Mouse (Mus musculus) limb, embryonic 11.5 days (tissue): ENCODE measurements around the gene Gucy2g. TPM values are rescaled to one million over a fixed set of nuclear protein-coding genes. Genes with fewer than 3 reads are reported as not detected.

Source experiments
- ATAC-seq: fragments of 200-750 bp; cut with Nextera tagmentation; 2 replicates; pipeline ENCODE4 v1.8.0; 2017; ENCODE audit warnings: low read depth; ENCODE audit not compliant: insufficient number of reproducible peaks, low FRiP score, low TSS enrichment
- DNase-seq: peaks from one replicate; pipeline ENCODE4 v3.0.0-alpha.2; 2015; ENCODE audit warnings: low spot score
- H3K27ac ChIP-seq: fragments of 300-500 bp; sonication (generic); replicated peaks from 2 replicates; pipeline ENCODE4 v1.5.1; 2014; ENCODE audit warnings: low read depth, mild to moderate bottlenecking, low read length
- H3K27me3 ChIP-seq: fragments of 300-500 bp; sonication (generic); 2 replicates; pipeline ENCODE4 v1.6.1; 2014; ENCODE audit warnings: mild to moderate bottlenecking, low read length, mixed read lengths; ENCODE audit not compliant: control insufficient read depth, insufficient read depth
- H3K36me3 ChIP-seq: fragments of 300-500 bp; sonication (generic); 2 replicates; pipeline ENCODE4 v1.6.1; 2014; ENCODE audit warnings: mild to moderate bottlenecking, low read length, moderate library complexity, mixed read lengths; ENCODE audit not compliant: control insufficient read depth, insufficient read depth
- H3K4me1 ChIP-seq: fragments of 300-500 bp; sonication (generic); 2 replicates; pipeline ENCODE4 v1.6.1; 2014; ENCODE audit warnings: low read length, mixed read lengths; ENCODE audit not compliant: control insufficient read depth, insufficient read depth
- H3K4me2 ChIP-seq: fragments of 300-500 bp; sonication (generic); 2 replicates; pipeline ENCODE4 v1.6.1; 2014; ENCODE audit warnings: low read depth, mild to moderate bottlenecking, moderate library complexity; ENCODE audit not compliant: severe bottlenecking
- H3K4me3 ChIP-seq: fragments of 300-500 bp; sonication (generic); 2 replicates; pipeline ENCODE4 v1.5.1; 2014; ENCODE audit warnings: low read depth, low read length
- H3K9ac ChIP-seq: fragments of 300-500 bp; sonication (generic); 2 replicates; pipeline ENCODE4 v1.6.1; 2014; ENCODE audit warnings: mild to moderate bottlenecking, low read length
- H3K9me3 ChIP-seq: fragments of 300-500 bp; sonication (generic); 2 replicates; pipeline ENCODE4 v1.6.1; 2016; ENCODE audit warnings: low read length; ENCODE audit not compliant: control insufficient read depth
- WGBS: fragments of 180-500 bp; shearing (Covaris S2); extraction: QIAGEN DNeasy Blood & Tissue Kit; methylation state at CpG from one replicate; pipeline ENCODE4 v1.1.7; 2014; 5-methylcytosine and 5-hydroxymethylcytosine counted together
- polyA plus RNA-seq: library from polyadenylated mRNA; unstranded; fragments of >200 nt; fragmentation: Nextera tagmentation; extraction: Ambion mirVana; gene quantifications from 2 replicates; pipeline ENCODE4 v1.2.1, GENCODE M21; 2014

Gene Gucy2g
- polyA plus RNA-seq, 1 experiment from 2014 or later, result not detected

DNA sequence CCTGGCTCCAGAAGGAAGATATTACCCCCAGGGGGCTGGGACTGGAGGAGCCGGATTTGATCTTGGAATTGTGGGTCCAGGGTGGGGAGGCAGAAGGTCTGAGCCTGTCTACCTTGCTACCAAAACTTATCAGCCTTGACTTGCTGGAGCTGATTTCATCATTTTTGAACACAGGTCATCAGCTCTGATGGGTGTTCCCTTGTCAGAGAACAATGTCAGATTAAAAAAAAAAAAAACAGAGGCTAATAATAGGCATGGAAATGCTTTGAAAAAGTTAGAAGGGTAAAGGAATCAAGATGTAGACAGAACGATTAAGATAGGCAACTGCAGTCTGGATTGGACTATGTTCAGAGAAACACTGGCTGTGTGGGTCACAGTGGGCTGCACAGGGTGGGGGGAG, 49.4 kb downstream of the Gucy2g start:
- Histone ChIP-seq H3K9me3 (no peaks in the 10 kb centered on the region), H3K36me3 (no peaks in the 10 kb centered on the region), H3K27ac (no peak overlapping the region), H3K4me2 (no peak overlapping the region), H3K27me3 (no peaks in the 10 kb centered on the region), H3K4me1 (no peaks in the 10 kb centered on the region), H3K9ac (no peak overlapping the region), H3K4me3 (no peak overlapping the region)
- DNase-seq (no peak), ATAC-seq (no peak)
- 87% methylated on average over 2 of the region's 2 CpGs for WGBS

DNA sequence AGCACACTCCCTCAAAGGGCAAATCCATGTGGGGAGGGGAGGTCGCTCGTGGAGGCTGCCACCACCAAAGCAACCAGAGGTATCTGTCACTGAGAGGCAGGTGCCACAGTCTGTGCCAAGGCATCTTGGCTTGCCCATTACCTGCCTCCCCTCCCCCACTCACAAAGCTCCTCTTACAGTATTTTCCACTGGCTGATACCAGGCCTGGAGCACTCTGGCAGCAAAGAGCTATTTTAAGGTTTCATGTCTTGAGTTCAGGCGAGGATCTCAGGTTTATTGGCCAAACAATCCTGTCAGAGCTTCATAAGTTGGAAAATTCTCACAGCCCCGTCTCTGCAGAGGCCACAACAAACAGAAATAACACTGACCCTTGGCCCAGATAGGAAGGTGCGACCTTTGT, 51.0 kb downstream of the Gucy2g start:
- no peak for ATAC-seq
- H3K9ac ChIP-seq, result no peak overlapping the region
- no peaks in the 10 kb centered on the region for H3K4me1 ChIP-seq
- WGBS, result 84% methylated on average over 5 of the region's 5 CpGs
- H3K9me3 ChIP-seq, result no peaks in the 10 kb centered on the region
- H3K4me3 ChIP-seq, result no peak overlapping the region
- DNase-seq, result no peak
- no peaks in the 10 kb centered on the region for H3K36me3 ChIP-seq
- no peak overlapping the region for H3K4me2 ChIP-seq
- no peak overlapping the region for H3K27ac ChIP-seq
- H3K27me3 ChIP-seq, result no peaks in the 10 kb centered on the region

DNA sequence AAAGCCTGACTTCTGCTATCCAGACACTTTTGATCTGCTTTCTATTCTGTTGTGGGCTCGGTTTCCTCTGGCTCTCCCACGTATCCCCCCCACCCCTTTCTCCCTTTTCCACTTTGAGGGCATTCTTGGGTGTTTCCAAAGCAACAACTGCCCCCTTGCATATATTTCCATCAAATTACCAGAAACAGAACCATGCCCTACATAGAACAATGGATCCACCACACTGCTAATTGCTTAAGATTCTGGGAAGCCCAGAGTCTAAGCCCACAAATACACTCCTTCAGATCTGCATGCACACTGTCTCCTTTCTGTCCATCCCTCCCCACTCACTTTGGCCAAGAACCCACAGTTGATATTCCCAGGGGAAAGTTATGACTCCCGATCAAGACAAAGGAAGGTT, 55.4 kb downstream of the Gucy2g start:
- Histone ChIP-seq H3K4me2 (no peak overlapping the region), H3K4me3 (no peak overlapping the region), H3K9me3 (no peaks in the 10 kb centered on the region), H3K27me3 (no peaks in the 10 kb centered on the region), H3K9ac (no peak overlapping the region), H3K36me3 (no peaks in the 10 kb centered on the region), H3K4me1 (no peaks in the 10 kb centered on the region), H3K27ac (no peak overlapping the region)
- no peak for ATAC-seq
- WGBS, result 60% methylated on average over 3 of the region's 3 CpGs
- no peak for DNase-seq

DNA sequence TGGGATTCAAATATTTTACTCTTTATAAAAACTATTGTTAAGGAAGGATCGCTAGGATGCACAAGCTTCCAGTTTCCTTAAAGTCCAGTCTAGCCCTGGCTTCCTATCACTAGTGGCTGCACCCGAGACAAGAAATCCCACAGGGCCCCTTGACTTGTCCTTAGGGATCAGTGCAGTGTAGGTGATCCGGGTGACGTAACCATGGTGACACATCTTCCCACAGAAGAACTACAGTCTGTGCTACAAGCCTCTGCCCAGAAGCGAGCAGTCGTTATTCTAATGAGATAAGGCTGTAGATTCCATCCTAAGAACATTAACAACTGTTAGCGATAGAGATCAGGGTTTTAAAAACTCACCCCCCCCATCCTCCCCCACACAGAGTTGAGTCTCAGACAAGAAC, 56.0 kb downstream of the Gucy2g start:
- Histone ChIP-seq H3K9ac (no peak overlapping the region), H3K27me3 (no peaks in the 10 kb centered on the region), H3K9me3 (no peaks in the 10 kb centered on the region), H3K36me3 (no peaks in the 10 kb centered on the region), H3K4me2 (no peak overlapping the region), H3K4me3 (no peak overlapping the region), H3K27ac (no peak overlapping the region), H3K4me1 (no peaks in the 10 kb centered on the region)
- DNase-seq (no peak), ATAC-seq (no peak)
- WGBS, result 81% methylated on average over 7 of the region's 7 CpGs

DNA sequence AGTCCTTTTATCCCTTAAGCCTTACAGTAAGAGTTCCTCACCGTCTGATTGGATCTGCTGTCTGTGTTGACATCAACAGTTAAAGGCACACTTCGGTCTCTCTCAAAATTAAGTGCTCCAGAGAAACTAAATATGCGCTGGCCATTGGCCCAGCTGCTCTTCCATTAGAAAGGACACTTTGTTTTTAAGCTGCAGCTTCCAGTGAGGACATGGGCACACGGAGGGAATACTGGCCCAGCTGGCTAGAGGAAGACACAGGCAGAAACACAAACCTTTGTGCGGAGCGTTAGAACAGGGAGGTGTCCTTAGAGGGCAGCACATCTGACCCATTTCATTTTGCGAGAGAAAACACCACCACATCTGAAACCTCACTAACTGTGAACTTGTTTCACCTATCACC, 56.6 kb downstream of the Gucy2g start:
- no peak overlapping the region for H3K4me3 ChIP-seq
- H3K27ac ChIP-seq, result no peak overlapping the region
- ATAC-seq (no peak), DNase-seq (no peak)
- no peak overlapping the region for H3K4me2 ChIP-seq
- no peaks in the 10 kb centered on the region for H3K9me3 ChIP-seq
- H3K4me1 ChIP-seq, result no peaks in the 10 kb centered on the region
- no peak overlapping the region for H3K9ac ChIP-seq
- WGBS, result 79% methylated on average over 7 of the region's 7 CpGs
- no peaks in the 10 kb centered on the region for H3K36me3 ChIP-seq
- no peaks in the 10 kb centered on the region for H3K27me3 ChIP-seq

DNA sequence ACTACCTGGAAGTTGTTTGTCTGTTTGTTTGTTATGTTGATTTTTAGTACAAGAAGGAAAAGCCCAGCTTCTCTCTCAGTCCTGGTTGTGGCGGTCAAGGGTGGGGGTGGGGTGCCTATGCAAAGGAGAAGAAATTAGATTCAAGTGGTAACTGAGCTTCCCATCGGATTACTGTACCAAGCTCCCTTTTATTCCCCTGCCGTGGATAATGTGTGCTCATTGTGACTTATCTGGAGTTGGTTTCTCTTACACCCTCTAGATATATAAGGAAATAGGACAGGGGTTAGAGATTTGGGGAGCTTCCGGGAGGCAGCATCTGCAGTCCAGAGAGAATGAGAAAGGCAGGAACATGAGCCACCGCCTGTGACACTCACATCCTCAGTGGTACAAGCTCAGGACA, 60.6 kb downstream of the Gucy2g start, which contains the start of gene Tectb:
Tectb (plus strand) TSS at position 301 of the 400 bp plus-strand sequence.
- no peak within 1 kb of the TSS for H3K27ac ChIP-seq
- no peaks in the 10 kb centered on the region for H3K9me3 ChIP-seq
- no peaks in the 10 kb centered on the region for H3K27me3 ChIP-seq
- no peak within 1 kb of the TSS for H3K4me2 ChIP-seq
- WGBS, result 87% methylated on average over 5 of the region's 5 CpGs
- H3K4me3 ChIP-seq, result no peak within 1 kb of the TSS
- H3K4me1 ChIP-seq, result no peaks in the 10 kb centered on the region
- H3K9ac ChIP-seq, result no peak within 1 kb of the TSS
- DNase-seq (no peak), ATAC-seq (no peak)
- no peaks in the 10 kb centered on the region for H3K36me3 ChIP-seq

DNA sequence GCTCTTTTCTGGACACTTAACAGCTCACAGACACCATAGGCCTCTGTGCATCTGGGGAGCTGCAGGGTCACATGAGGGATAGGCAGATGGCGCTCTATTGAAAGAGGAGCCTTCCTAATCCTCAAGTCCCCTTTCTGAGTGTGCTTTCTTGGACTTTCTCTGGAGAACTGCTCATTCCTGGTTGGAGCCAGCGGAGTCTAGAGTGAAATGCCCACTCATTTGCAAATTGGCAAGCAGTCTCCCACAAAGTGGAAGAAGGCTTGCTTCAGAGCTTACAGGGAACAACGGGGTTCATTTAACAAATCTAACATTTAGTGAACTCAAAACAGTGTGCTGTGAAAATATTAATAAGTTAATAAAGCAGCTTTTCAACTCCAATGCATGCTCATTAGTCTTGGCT, 63.9 kb downstream of the Gucy2g start:
- Histone ChIP-seq H3K9me3 (no peaks in the 10 kb centered on the region), H3K9ac (no peak overlapping the region), H3K27ac (no peak overlapping the region), H3K4me3 (no peak overlapping the region), H3K36me3 (no peaks in the 10 kb centered on the region), H3K4me1 (no peaks in the 10 kb centered on the region), H3K4me2 (no peak overlapping the region), H3K27me3 (no peaks in the 10 kb centered on the region)
- DNase-seq (no peak), ATAC-seq (no peak)
- WGBS, result 91% methylated on average over 3 of the region's 3 CpGs

DNA sequence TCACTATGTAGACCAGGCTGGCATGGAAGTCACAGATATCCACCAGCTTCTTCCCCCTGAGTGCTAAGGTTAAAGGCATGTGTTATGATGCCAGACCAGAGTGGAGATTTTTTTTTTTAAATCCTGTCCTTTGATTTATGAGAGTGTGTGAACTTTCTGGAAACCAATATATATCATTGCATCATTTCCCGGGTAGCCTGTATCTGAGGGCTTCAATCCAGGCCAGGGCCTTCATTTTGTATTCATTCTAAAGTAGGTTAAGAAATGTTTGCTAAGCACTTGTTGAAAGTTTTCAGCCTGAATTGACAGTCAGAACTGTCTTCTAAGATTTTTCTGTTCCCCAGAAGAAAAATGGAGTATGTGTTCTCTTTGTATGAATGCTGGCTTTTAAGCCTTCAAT, 69.5 kb downstream of the Gucy2g start:
- Histone ChIP-seq H3K9ac (no peak overlapping the region), H3K27ac (no peak overlapping the region), H3K36me3 (no peaks in the 10 kb centered on the region), H3K4me3 (no peak overlapping the region), H3K4me1 (no peaks in the 10 kb centered on the region), H3K27me3 (no peaks in the 10 kb centered on the region), H3K9me3 (no peaks in the 10 kb centered on the region), H3K4me2 (no peak overlapping the region)
- 78% methylated on average over 1 of the region's 1 CpGs for WGBS
- DNase-seq (no peak), ATAC-seq (no peak)

DNA sequence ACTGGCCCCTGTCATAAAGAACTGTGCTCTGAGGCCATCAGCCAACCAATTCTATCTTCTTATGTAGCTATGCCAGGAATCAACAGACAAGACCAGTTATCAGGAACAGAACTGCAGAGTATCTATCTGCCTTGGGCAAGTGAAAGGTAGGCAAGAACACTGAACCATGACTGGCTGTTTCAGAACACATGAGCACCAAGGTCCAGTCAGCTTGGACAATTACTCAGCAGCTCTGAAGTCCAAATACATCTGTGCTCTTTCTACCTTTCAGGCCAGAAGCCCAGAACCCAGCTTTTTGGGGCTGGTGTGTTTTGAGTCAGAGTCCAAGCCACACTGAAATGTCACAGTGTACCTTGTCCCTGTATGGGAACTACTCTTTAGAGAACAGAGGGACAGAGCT, 70.6 kb downstream of the Gucy2g start:
- ATAC-seq, result no peak
- DNase-seq, result no peak

More for the DNA sequence above, 70.6 kb downstream of the Gucy2g start:
- H3K9me3 ChIP-seq, result no peaks in the 10 kb centered on the region
- no peaks in the 10 kb centered on the region for H3K4me1 ChIP-seq
- no peak overlapping the region for H3K27ac ChIP-seq
- H3K27me3 ChIP-seq, result no peaks in the 10 kb centered on the region
- H3K4me3 ChIP-seq, result no peak overlapping the region
- H3K36me3 ChIP-seq, result no peaks in the 10 kb centered on the region
- no peak overlapping the region for H3K4me2 ChIP-seq
- H3K9ac ChIP-seq, result no peak overlapping the region
